Mouse (Mus musculus): ENCODE measurements around the gene Slc16a7. TPM values are rescaled to one million over a fixed set of nuclear protein-coding genes. Genes with fewer than 3 reads are reported as not detected.

Slc16a7 gene
- polyA plus RNA-seq, 1 experiment from 2014 or later: 4.6 TPM

DNA sequence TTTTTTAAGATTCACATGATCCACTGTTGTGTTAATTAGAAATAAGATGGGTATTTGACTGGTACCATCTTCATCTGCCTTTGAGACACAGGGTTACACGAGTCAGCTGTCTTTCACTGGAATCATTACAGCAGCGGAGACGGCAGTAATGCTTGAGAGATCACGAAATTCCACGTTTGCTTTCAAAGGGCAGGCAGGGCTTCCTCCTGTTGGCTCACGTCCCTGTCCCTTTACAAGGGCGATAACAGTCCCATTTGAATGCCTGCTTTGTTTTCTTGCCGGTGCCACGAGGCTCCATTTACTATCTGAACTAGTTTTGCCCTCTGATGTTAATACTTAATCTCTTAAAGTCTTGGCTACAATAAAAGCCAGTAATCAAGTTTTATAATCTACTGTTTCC lies 123.4 kb downstream of the Slc16a7 start:
- no peaks in the 10 kb centered on the region for H3K27me3 ChIP-seq (ENCODE audit: control insufficient read depth, insufficient read depth, low read length)
- H3K4me1 ChIP-seq (ENCODE audit: control insufficient read depth, insufficient read depth, low read length): peaks cover 16% of the 10 kb centered on the region
- no peak overlapping the region for H3K4me3 ChIP-seq (ENCODE audit: low read length)
- ATAC-seq (replicated peaks; ENCODE audit: extremely low read depth, insufficient read depth, low FRiP score): peak; percentile 53
- peak overlapping the region; percentile 44 for H3K4me2 ChIP-seq (ENCODE audit: low read depth, low read length)
- no peaks in the 10 kb centered on the region for H3K36me3 ChIP-seq (ENCODE audit: control insufficient read depth, insufficient read depth)
- H3K9me3 ChIP-seq (replicated peaks; ENCODE audit: control insufficient read depth, low read length): no peaks in the 10 kb centered on the region
- peak overlapping the region; percentile 4 for H3K27ac ChIP-seq (ENCODE audit: low read length)
- WGBS: 16% methylated on average over 9 of the region's 9 CpGs
- no peak overlapping the region for H3K9ac ChIP-seq (ENCODE audit: low read length)

DNA sequence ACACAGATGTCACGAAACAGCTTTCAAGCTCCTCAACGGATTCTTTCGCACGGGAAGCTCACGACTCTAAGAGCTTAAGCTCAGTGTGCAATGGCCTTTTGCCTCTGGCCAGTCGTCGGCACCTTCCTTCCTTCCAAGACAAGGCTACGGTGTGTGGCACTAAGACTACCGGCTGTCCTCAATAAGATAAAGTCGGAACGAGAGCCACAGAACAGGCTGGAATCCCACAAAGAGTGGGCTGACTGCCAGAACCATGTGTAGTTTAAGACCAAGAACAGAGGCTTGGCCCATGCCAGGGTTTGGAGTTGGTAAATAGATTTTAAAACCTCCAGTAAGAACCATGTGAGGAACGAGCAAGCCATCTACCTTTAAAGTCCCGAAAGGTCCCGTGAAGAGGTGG lies 123.8 kb downstream of the Slc16a7 start:
- Histone ChIP-seq H3K9me3 (replicated peaks; ENCODE audit: control insufficient read depth, low read length) (no peaks in the 10 kb centered on the region), H3K36me3 (ENCODE audit: control insufficient read depth, insufficient read depth) (no peaks in the 10 kb centered on the region), H3K27ac (ENCODE audit: low read length) (no peak overlapping the region), H3K4me1 (ENCODE audit: control insufficient read depth, insufficient read depth, low read length) (peaks cover 16% of the 10 kb centered on the region), H3K4me3 (ENCODE audit: low read length) (no peak overlapping the region), H3K27me3 (ENCODE audit: control insufficient read depth, insufficient read depth, low read length) (no peaks in the 10 kb centered on the region), H3K9ac (ENCODE audit: low read length) (no peak overlapping the region), H3K4me2 (ENCODE audit: low read depth, low read length) (peak overlapping the region; percentile 44; the same call in 1 of the 2 replicates)
- 0 out of 2 replicates have a peak, but pooled peaks have one; percentile 44 for ATAC-seq (replicated peaks; ENCODE audit: extremely low read depth, insufficient read depth, low FRiP score)
- WGBS: 52% methylated on average over 14 of the region's 14 CpGs

DNA sequence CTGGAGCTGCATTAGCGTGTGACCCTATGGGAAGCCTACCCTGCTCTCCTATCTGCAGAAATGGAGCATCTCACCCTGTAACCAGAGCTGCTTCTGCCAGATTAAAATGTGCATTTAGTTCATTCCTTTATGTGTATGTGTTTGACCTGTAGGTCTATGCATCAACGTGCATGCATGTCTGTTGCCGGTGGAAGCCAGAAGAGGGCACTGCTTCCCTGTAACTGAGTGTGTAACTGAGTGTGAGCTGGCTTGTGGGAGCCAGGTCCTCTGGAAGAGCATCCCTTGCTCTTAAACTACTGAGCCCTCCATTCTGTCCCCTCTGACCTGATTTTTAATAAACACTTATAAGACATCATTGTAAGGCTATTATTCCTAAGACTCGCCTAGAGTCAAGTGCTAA lies 124.3 kb downstream of the Slc16a7 start:
- Histone ChIP-seq H3K36me3 (ENCODE audit: control insufficient read depth, insufficient read depth) (no peaks in the 10 kb centered on the region), H3K27ac (ENCODE audit: low read length) (no peak overlapping the region), H3K9me3 (replicated peaks; ENCODE audit: control insufficient read depth, low read length) (no peaks in the 10 kb centered on the region), H3K9ac (ENCODE audit: low read length) (no peak overlapping the region), H3K4me1 (ENCODE audit: control insufficient read depth, insufficient read depth, low read length) (peaks cover 16% of the 10 kb centered on the region), H3K4me2 (ENCODE audit: low read depth, low read length) (no peak overlapping the region), H3K27me3 (ENCODE audit: control insufficient read depth, insufficient read depth, low read length) (no peaks in the 10 kb centered on the region), H3K4me3 (ENCODE audit: low read length) (no peak overlapping the region)
- 47% methylated on average over 4 of the region's 4 CpGs for WGBS
- ATAC-seq (replicated peaks; ENCODE audit: extremely low read depth, insufficient read depth, low FRiP score): peak; percentile 75

DNA sequence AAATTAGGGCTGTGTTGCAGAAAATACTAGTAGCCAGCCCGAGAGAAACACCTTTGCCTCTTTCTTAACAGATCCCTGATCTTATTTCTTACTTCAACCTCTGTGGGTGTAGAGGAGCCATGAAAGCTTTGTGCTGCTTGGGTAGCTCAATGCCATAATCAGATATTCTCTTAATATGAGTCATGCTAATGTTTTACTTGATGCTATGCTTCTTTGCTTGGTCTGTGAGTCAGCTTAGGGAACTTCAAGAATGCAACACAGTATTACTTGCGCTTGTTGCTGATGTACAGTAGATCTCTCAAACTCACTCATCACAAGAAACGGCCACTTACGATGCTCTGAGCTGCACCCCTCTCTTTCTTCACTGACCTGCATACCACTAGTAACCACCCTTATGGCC lies 133.4 kb downstream of the Slc16a7 start:
- H3K36me3 ChIP-seq (ENCODE audit: control insufficient read depth, insufficient read depth): no peaks in the 10 kb centered on the region
- H3K4me2 ChIP-seq (ENCODE audit: low read depth, low read length): no peak overlapping the region
- no peaks in the 10 kb centered on the region for H3K9me3 ChIP-seq (replicated peaks; ENCODE audit: control insufficient read depth, low read length)
- 81% methylated on average over 4 of the region's 4 CpGs for WGBS
- H3K27ac ChIP-seq (ENCODE audit: low read length): no peak overlapping the region
- no peaks in the 10 kb centered on the region for H3K4me1 ChIP-seq (ENCODE audit: control insufficient read depth, insufficient read depth, low read length)
- H3K27me3 ChIP-seq (ENCODE audit: control insufficient read depth, insufficient read depth, low read length): no peaks in the 10 kb centered on the region
- H3K9ac ChIP-seq (ENCODE audit: low read length): no peak overlapping the region
- H3K4me3 ChIP-seq (ENCODE audit: low read length): no peak overlapping the region
- no peak for ATAC-seq (replicated peaks; ENCODE audit: extremely low read depth, insufficient read depth, low FRiP score)

DNA sequence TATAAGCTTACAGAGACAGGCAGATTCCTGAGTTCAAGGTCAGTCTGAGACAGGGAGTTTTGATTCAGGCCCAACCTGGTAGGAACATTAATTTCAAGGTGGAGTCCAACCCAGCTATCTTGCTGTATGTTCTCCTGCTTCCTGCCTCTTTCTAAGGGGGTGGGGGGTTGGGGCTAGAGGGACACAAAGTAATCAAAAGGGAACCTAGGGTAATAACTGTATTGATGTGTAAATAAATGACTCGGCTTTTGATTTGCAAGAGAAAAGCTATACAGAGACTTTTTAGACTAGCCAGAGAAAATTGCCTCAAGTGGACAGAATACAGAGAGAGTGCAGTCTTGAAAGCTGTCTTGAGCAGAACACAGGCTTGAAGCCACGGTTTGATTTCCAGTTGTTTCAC lies 174.7 kb downstream of the Slc16a7 start:
- no peak overlapping the region for H3K9ac ChIP-seq (ENCODE audit: low read length)
- no peak for ATAC-seq (replicated peaks; ENCODE audit: extremely low read depth, insufficient read depth, low FRiP score)
- no peak overlapping the region for H3K4me3 ChIP-seq (ENCODE audit: low read length)
- H3K4me2 ChIP-seq (ENCODE audit: low read depth, low read length): no peak overlapping the region
- H3K27me3 ChIP-seq (ENCODE audit: control insufficient read depth, insufficient read depth, low read length): no peaks in the 10 kb centered on the region
- H3K9me3 ChIP-seq (replicated peaks; ENCODE audit: control insufficient read depth, low read length): 0 out of 2 replicates have a peak, but pooled peaks cover 3% of the 10 kb centered on the region
- no peaks in the 10 kb centered on the region for H3K4me1 ChIP-seq (ENCODE audit: control insufficient read depth, insufficient read depth, low read length)
- whole genome bisulfite sequencing: 74% methylated on average over 2 of the region's 2 CpGs
- no peaks in the 10 kb centered on the region for H3K36me3 ChIP-seq (ENCODE audit: control insufficient read depth, insufficient read depth)
- H3K27ac ChIP-seq (ENCODE audit: low read length): no peak overlapping the region

DNA sequence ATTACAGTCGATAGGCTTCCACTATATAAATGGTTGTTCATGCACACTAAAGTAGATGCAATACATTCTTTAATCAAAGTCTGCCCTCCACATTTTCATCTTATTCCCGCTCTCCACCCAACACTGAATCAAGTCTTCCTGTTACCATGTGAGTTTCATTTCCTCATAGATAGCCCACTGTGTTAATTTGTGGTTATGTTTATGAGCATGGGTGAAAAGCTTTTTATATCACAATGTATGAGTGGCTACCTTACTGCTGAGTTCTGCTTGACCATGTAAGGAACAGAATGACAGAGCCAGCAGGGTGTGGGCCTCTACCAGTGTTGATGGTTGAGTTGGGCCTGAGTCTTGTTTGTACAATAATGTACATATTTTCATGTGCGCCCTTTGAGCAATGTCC lies 175.5 kb downstream of the Slc16a7 start:
- Histone ChIP-seq H3K36me3 (ENCODE audit: control insufficient read depth, insufficient read depth) (no peaks in the 10 kb centered on the region), H3K27ac (ENCODE audit: low read length) (no peak overlapping the region), H3K4me1 (ENCODE audit: control insufficient read depth, insufficient read depth, low read length) (no peaks in the 10 kb centered on the region), H3K4me2 (ENCODE audit: low read depth, low read length) (no peak overlapping the region), H3K27me3 (ENCODE audit: control insufficient read depth, insufficient read depth, low read length) (no peaks in the 10 kb centered on the region), H3K4me3 (ENCODE audit: low read length) (no peak overlapping the region), H3K9ac (ENCODE audit: low read length) (no peak overlapping the region), H3K9me3 (replicated peaks; ENCODE audit: control insufficient read depth, low read length) (0 out of 2 replicates have a peak, but pooled peaks cover 3% of the 10 kb centered on the region)
- 93% methylated on average over 3 of the region's 3 CpGs for WGBS
- ATAC-seq (replicated peaks; ENCODE audit: extremely low read depth, insufficient read depth, low FRiP score): no peak

DNA sequence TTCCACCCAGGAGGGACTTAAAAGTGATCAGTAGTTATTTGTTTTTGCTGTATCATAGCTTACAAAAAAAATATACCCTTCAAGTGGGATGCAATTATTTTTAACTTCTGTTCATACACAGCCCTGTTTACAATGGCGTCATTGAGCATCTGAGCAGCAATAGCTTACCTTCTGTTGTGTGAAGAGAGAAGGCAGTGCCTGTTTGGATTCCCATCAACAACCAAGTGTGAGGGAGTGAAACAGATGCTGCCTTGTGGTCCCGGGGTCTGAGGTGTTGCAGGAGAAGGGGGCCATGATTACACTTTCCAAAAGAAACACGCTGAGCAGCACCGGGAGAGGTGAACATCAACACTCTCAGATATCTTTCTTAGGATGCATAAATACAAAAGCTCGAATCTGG lies 201.7 kb downstream of the Slc16a7 start:
- WGBS: 54% methylated on average over 5 of the region's 5 CpGs
- Histone ChIP-seq H3K4me2 (ENCODE audit: low read depth, low read length) (no peak overlapping the region), H3K9ac (ENCODE audit: low read length) (no peak overlapping the region), H3K27ac (ENCODE audit: low read length) (no peak overlapping the region), H3K36me3 (ENCODE audit: control insufficient read depth, insufficient read depth) (no peaks in the 10 kb centered on the region), H3K9me3 (replicated peaks; ENCODE audit: control insufficient read depth, low read length) (no peaks in the 10 kb centered on the region), H3K4me3 (ENCODE audit: low read length) (no peak overlapping the region), H3K27me3 (ENCODE audit: control insufficient read depth, insufficient read depth, low read length) (no peaks in the 10 kb centered on the region), H3K4me1 (ENCODE audit: control insufficient read depth, insufficient read depth, low read length) (no peaks in the 10 kb centered on the region)
- ATAC-seq (replicated peaks; ENCODE audit: extremely low read depth, insufficient read depth, low FRiP score): no peak

DNA sequence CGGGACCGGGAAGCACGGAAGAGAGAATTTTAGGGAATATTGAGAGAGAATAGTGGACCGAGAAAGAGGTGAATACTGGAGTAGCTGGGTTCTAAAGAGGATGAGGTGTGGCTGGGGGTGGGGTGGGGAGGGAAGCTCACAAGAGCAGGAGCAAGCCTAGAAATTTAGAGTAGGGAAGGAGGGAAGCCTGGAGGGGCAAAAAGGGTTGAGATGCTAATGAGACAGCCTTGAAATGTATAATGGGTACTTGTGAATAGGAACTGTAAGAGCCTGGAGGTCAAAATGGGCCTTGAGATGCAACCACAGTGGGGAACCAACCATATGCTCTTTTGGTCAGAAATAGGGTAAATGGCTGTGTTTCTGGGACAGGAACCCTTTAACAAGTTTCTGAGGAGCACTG lies 203.9 kb downstream of the Slc16a7 start:
- Histone ChIP-seq H3K27ac (ENCODE audit: low read length) (no peak overlapping the region), H3K27me3 (ENCODE audit: control insufficient read depth, insufficient read depth, low read length) (no peaks in the 10 kb centered on the region), H3K9ac (ENCODE audit: low read length) (no peak overlapping the region), H3K4me2 (ENCODE audit: low read depth, low read length) (no peak overlapping the region), H3K4me3 (ENCODE audit: low read length) (no peak overlapping the region), H3K9me3 (replicated peaks; ENCODE audit: control insufficient read depth, low read length) (no peaks in the 10 kb centered on the region), H3K4me1 (ENCODE audit: control insufficient read depth, insufficient read depth, low read length) (no peaks in the 10 kb centered on the region), H3K36me3 (ENCODE audit: control insufficient read depth, insufficient read depth) (no peaks in the 10 kb centered on the region)
- 86% methylated on average over 4 of the region's 4 CpGs for WGBS
- no peak for ATAC-seq (replicated peaks; ENCODE audit: extremely low read depth, insufficient read depth, low FRiP score)

DNA sequence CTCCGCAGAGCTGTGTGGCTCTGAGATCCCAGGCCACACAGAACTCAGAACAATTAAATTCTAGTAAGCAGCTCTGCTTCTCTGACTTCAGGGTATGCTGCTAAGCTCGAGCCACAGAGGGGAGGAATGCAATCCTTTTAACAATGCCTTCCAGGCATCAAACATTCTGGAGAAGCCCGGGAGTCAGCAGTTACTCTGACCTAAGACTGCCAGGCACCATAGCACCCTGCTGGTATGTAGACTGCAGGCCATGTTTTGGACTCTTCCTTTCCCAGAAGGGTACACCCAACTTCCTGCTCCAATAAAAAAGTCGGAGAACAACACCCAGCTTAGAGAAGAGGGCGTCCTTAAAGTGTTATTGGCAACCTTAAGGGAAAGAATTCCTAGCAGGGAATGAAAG lies 205.1 kb downstream of the Slc16a7 start:
- no peak overlapping the region for H3K27ac ChIP-seq (ENCODE audit: low read length)
- WGBS: 51% methylated on average over 5 of the region's 5 CpGs
- H3K4me1 ChIP-seq (ENCODE audit: control insufficient read depth, insufficient read depth, low read length): no peaks in the 10 kb centered on the region
- no peak overlapping the region for H3K4me3 ChIP-seq (ENCODE audit: low read length)
- no peak overlapping the region for H3K4me2 ChIP-seq (ENCODE audit: low read depth, low read length)
- no peak for ATAC-seq (replicated peaks; ENCODE audit: extremely low read depth, insufficient read depth, low FRiP score)
- no peaks in the 10 kb centered on the region for H3K27me3 ChIP-seq (ENCODE audit: control insufficient read depth, insufficient read depth, low read length)
- H3K9me3 ChIP-seq (replicated peaks; ENCODE audit: control insufficient read depth, low read length): no peaks in the 10 kb centered on the region
- H3K9ac ChIP-seq (ENCODE audit: low read length): no peak overlapping the region
- H3K36me3 ChIP-seq (ENCODE audit: control insufficient read depth, insufficient read depth): no peaks in the 10 kb centered on the region

DNA sequence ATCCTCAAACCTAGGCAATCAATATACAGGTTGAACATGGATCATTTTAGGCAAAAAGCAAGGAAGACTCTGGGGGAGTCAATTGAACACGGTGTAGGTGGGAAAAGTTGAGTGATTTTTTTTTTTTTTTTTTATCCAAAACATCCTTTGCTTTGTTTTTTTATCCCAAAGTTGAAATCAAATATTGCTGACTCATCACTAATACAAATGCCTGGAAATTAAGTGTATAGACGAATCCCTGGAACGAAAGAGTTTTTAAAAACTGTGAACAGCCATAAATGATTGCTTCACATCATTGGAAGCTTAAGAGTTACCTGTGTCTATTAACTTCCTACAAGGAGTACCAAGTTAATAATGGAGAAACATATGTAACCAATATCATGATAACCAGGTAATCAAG lies 206.7 kb downstream of the Slc16a7 start:
- H3K4me3 ChIP-seq (ENCODE audit: low read length): no peak overlapping the region
- WGBS: 83% methylated on average over 3 of the region's 3 CpGs
- no peak overlapping the region for H3K4me2 ChIP-seq (ENCODE audit: low read depth, low read length)
- no peaks in the 10 kb centered on the region for H3K4me1 ChIP-seq (ENCODE audit: control insufficient read depth, insufficient read depth, low read length)
- H3K27me3 ChIP-seq (ENCODE audit: control insufficient read depth, insufficient read depth, low read length): no peaks in the 10 kb centered on the region
- no peak for ATAC-seq (replicated peaks; ENCODE audit: extremely low read depth, insufficient read depth, low FRiP score)
- no peak overlapping the region for H3K9ac ChIP-seq (ENCODE audit: low read length)
- no peaks in the 10 kb centered on the region for H3K36me3 ChIP-seq (ENCODE audit: control insufficient read depth, insufficient read depth)
- H3K27ac ChIP-seq (ENCODE audit: low read length): no peak overlapping the region
- H3K9me3 ChIP-seq (replicated peaks; ENCODE audit: control insufficient read depth, low read length): no peaks in the 10 kb centered on the region
